Mouse (Mus musculus) mouse embryonic stem cell (cell line): Measurements from ENCODE around the gene Rdh16.
"Not testable (repeated sequence)": the region's sequence is repeated elsewhere in the genome, so short reads cannot be mapped to it uniquely, and the experiment has no call there.

Experiments used
- in situ Hi-C, 2 experiments: fragments of 300-500 bp; cut with MboI; formaldehyde crosslinking; loops; 1 replicate in 1 of 2; 3 replicates in 1 of 2; pipeline ENCODE4 v1.14.3; 2019 to 2020; ENCODE audit warnings: low sequenced_read_pairs in 2 of 2, low pct_unique_long_range_greater_than_20kb in 1 of 2, mixed read lengths in 1 of 2; ENCODE audit not compliant: unreplicated experiment in 1 of 2

Gene Rdh16

DNA sequence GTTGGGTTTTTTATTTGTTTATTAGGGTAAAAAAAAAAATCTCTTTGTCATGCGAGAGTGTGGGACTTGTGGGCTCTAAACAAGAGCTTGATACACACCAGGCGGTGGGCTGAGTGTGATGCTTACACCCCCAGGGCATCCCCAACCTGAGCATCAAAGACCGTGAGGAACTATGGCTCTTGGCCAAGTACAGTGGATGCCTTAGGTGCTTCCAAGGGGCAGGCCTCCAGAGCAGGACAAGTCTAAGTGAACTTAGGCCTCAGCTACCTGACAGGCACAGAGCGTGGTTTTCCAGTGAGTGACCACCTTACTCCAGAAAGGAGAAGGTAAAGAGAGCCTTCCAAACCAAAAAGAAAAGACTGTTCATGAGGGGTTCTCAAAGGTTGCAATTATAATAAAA, 86.0 kb downstream of the Rdh16 start:
- in situ Hi-C loops = no loop called here

DNA sequence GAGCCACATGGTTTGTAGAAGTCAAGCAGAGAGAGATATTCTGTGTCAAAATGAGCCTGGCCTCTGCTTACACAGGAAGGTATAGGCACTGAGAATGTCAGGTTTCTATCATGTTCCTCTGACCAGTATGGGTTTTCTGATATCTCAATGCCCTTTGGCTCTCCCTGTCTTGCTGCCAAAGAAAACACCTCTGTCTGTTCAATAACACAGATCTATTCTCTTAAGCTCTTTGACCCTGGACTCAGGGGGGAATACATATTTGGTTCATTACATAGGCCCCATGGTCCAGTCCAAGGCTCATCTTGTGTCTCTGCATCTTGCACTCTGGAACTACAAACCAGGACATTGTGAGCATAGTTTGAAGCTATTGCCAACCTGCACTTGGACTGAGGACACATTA, 87.7 kb downstream of the Rdh16 start, which contains the start of gene Rdh7:
Gene Rdh7, minus strand, starts transcription at position 213 of the 400 bp plus-strand sequence.
- in situ Hi-C loops = no loop called here

DNA sequence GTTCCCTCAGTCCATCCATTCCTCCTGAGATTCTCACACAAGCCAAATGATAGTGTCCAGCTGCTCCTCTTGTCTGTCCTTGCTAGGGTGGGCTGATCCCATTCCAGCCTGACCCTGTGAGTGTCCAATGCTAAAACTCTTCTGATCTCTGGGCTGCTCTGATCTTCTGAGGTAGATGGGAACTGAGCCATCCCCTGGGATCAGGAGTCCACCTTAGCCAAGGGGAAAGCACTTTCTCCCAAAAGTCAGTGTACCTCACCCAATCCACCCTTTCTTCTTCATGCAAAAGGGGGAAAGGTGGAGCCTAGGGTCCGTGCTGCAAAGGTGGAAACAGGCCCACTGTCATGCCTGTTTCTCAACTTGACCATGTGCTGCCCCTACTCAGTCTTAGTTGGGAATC, 90.5 kb downstream of the Rdh16 start:
- in situ Hi-C loops = no loop called here

DNA sequence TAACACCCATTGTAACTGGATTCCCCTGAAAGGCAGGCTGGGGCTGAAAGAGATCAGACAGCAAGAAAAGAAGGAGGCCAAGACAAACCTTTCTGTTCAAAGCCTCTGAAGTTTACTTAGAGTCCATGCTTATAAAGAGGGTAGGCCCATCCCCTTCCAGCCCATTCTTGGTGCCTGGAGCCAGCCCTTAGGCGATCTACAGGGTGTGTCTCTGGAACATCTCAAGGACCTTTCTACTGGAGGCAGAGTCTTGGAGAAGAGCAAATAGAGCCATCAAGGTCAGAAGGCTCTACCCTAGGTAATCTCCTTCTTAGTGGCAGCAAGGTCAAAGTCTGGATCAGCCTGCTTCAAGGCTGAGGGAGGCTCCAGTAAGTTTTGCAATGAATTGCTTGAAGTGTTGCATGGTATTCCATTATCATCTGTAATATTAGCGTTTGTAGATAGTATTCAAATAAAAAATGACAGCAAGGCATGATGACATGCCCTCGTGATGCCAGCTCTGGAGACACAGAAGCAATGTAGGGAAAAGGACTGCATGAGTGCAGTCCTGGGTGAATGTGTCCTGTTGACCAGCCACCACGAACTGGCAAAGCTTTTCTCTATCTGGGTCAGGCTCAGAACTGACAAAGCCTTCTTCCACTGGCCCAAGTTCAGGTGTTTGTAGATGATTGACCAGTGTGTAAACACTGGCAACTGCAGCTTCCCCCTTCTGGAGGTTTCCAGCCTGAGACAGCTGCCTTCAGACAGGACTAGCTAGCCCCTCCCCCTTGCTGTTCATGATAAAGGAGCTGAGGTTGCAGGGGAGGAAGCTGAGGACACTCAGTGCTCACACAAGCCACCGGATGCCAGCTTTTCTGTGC, 92.4 kb downstream of the Rdh16 start:
- in situ Hi-C loops = not testable (repeated sequence)
